Mouse (Mus musculus): ENCODE data around the gene Gsg1l2. TPM values are rescaled to one million over a fixed set of nuclear protein-coding genes. Genes with fewer than 3 reads are reported as not detected.
A peak's percentile ranks its signal among the peaks of the same experiment; 100 is the strongest.

The Gsg1l2 gene
- polyA plus RNA-seq, 1 experiment from 2014 or later, result not detected

GRCm38 (mm10) chr11:67771691-67772090 lies 2.7 kb upstream of the Gsg1l2 start:
- H3K36me3 ChIP-seq, result no peaks in the 10 kb centered on the region
- ATAC-seq (ENCODE audit: borderline replicate concordance, extremely low read depth, low FRiP score, low TSS enrichment), result no peak
- H3K9ac ChIP-seq, result no peak overlapping the region
- WGBS, result 56% methylated on average over 2 of the region's 2 CpGs
- H3K4me1 ChIP-seq, result no peaks in the 10 kb centered on the region
- H3K4me3 ChIP-seq, result no peak overlapping the region
- no peak overlapping the region for H3K27ac ChIP-seq
- H3K9me3 ChIP-seq, result no peaks in the 10 kb centered on the region
- H3K27me3 ChIP-seq, result no peaks in the 10 kb centered on the region
- H3K4me2 ChIP-seq, result no peak overlapping the region

GRCm38 (mm10) chr11:67772577-67772976 lies 1.8 kb upstream of the Gsg1l2 start:
- Histone ChIP-seq H3K4me3 (no peak overlapping the region), H3K9ac (no peak overlapping the region), H3K36me3 (no peaks in the 10 kb centered on the region), H3K4me2 (no peak overlapping the region), H3K4me1 (no peaks in the 10 kb centered on the region), H3K27me3 (no peaks in the 10 kb centered on the region), H3K27ac (no peak overlapping the region), H3K9me3 (no peaks in the 10 kb centered on the region)
- ATAC-seq (ENCODE audit: borderline replicate concordance, extremely low read depth, low FRiP score, low TSS enrichment), result no peak
- WGBS, result 12% methylated on average over 8 of the region's 8 CpGs

GRCm38 (mm10) chr11:67790182-67790581 lies 15.8 kb downstream of the Gsg1l2 start:
- H3K4me1 ChIP-seq, result no peaks in the 10 kb centered on the region
- no peak for ATAC-seq (ENCODE audit: borderline replicate concordance, extremely low read depth, low FRiP score, low TSS enrichment)
- no peaks in the 10 kb centered on the region for H3K27me3 ChIP-seq
- H3K36me3 ChIP-seq, result no peaks in the 10 kb centered on the region
- H3K9me3 ChIP-seq, result no peaks in the 10 kb centered on the region
- H3K4me3 ChIP-seq, result no peak overlapping the region
- no peak overlapping the region for H3K27ac ChIP-seq
- H3K9ac ChIP-seq, result no peak overlapping the region
- WGBS, result 65% methylated on average over 11 of the region's 11 CpGs
- no peak overlapping the region for H3K4me2 ChIP-seq

GRCm38 (mm10) chr11:67797931-67798330 lies 23.5 kb downstream of the Gsg1l2 start, which contains the start of gene Dhrs7c:
Gene Dhrs7c (plus strand): TSS chr11:67798187.
- Histone ChIP-seq H3K9ac (no peak within 1 kb of the TSS), H3K27me3 (no peaks in the 10 kb centered on the region), H3K4me3 (no peak within 1 kb of the TSS), H3K9me3 (no peaks in the 10 kb centered on the region), H3K36me3 (no peaks in the 10 kb centered on the region), H3K4me2 (no peak within 1 kb of the TSS), H3K27ac (no peak within 1 kb of the TSS), H3K4me1 (no peaks in the 10 kb centered on the region)
- ATAC-seq (ENCODE audit: borderline replicate concordance, extremely low read depth, low FRiP score, low TSS enrichment), result no peak
- WGBS, result 66% methylated on average over 7 of the region's 7 CpGs

GRCm38 (mm10) chr11:67800130-67800723 lies 25.8 kb downstream of the Gsg1l2 start:
- H3K4me3 ChIP-seq, result no peak overlapping the region

GRCm38 (mm10) chr11:67801169-67801568 lies 26.8 kb downstream of the Gsg1l2 start:
- no peak overlapping the region for H3K9ac ChIP-seq
- H3K27me3 ChIP-seq, result no peaks in the 10 kb centered on the region
- 54% methylated on average over 8 of the region's 8 CpGs for WGBS
- no peaks in the 10 kb centered on the region for H3K36me3 ChIP-seq
- no peak overlapping the region for H3K27ac ChIP-seq
- no peak overlapping the region for H3K4me2 ChIP-seq
- H3K4me1 ChIP-seq, result no peaks in the 10 kb centered on the region
- H3K4me3 ChIP-seq, result no peak overlapping the region
- no peak for ATAC-seq (ENCODE audit: borderline replicate concordance, extremely low read depth, low FRiP score, low TSS enrichment)
- no peaks in the 10 kb centered on the region for H3K9me3 ChIP-seq

More at GRCm38 (mm10) chr11:67800130-67800723, 25.8 kb downstream of the Gsg1l2 start:
- Histone ChIP-seq H3K36me3 (no peaks in the 10 kb centered on the region), H3K27me3 (no peaks in the 10 kb centered on the region), H3K27ac (no peak overlapping the region), H3K9me3 (no peaks in the 10 kb centered on the region), H3K4me2 (no peak overlapping the region), H3K4me1 (no peaks in the 10 kb centered on the region), H3K9ac (no peak overlapping the region)
- no peak for ATAC-seq (ENCODE audit: borderline replicate concordance, extremely low read depth, low FRiP score, low TSS enrichment)

- Histone ChIP-seq H3K27ac (no peak overlapping the region), H3K27me3 (no peaks in the 10 kb centered on the region), H3K36me3 (no peaks in the 10 kb centered on the region), H3K4me3 (no peak overlapping the region), H3K9ac (no peak overlapping the region), H3K4me2 (no peak overlapping the region), H3K9me3 (no peaks in the 10 kb centered on the region), H3K4me1 (no peaks in the 10 kb centered on the region)
- ATAC-seq (ENCODE audit: borderline replicate concordance, extremely low read depth, low FRiP score, low TSS enrichment), result no peak
- WGBS, result 90% methylated on average over 1 of the region's 1 CpGs
Measured at GRCm38 (mm10) chr11:67805538-67805937, 31.1 kb downstream of the Gsg1l2 start.

GRCm38 (mm10) chr11:67806832-67807597 lies 32.6 kb downstream of the Gsg1l2 start:
- Histone ChIP-seq H3K9me3 (no peaks in the 10 kb centered on the region), H3K4me3 (no peak overlapping the region), H3K36me3 (no peaks in the 10 kb centered on the region), H3K27ac (no peak overlapping the region), H3K4me1 (no peaks in the 10 kb centered on the region), H3K27me3 (no peaks in the 10 kb centered on the region), H3K9ac (no peak overlapping the region), H3K4me2 (no peak overlapping the region)
- 68% methylated on average over 11 of the region's 11 CpGs for WGBS
- ATAC-seq (ENCODE audit: borderline replicate concordance, extremely low read depth, low FRiP score, low TSS enrichment), result no peak

- Histone ChIP-seq H3K4me3 (no peak overlapping the region), H3K9ac (no peak overlapping the region), H3K4me2 (no peak overlapping the region), H3K36me3 (no peaks in the 10 kb centered on the region), H3K27ac (no peak overlapping the region), H3K9me3 (no peaks in the 10 kb centered on the region), H3K4me1 (no peaks in the 10 kb centered on the region), H3K27me3 (no peaks in the 10 kb centered on the region)
- ATAC-seq (ENCODE audit: borderline replicate concordance, extremely low read depth, low FRiP score, low TSS enrichment), result no peak
- 75% methylated on average over 5 of the region's 5 CpGs for WGBS
Measured at GRCm38 (mm10) chr11:67808051-67808450, 33.6 kb downstream of the Gsg1l2 start.

GRCm38 (mm10) chr11:67811535-67811934 lies 37.1 kb downstream of the Gsg1l2 start:
- H3K9me3 ChIP-seq, result no peaks in the 10 kb centered on the region
- ATAC-seq (ENCODE audit: borderline replicate concordance, extremely low read depth, low FRiP score, low TSS enrichment), result no peak
- 65% methylated on average over 6 of the region's 6 CpGs for WGBS

GRCm38 (mm10) chr11:67819604-67820003 lies 45.2 kb downstream of the Gsg1l2 start:
- H3K4me1 ChIP-seq, result peaks cover 2% of the 10 kb centered on the region; the same call in 1 of the 2 replicates
- no peaks in the 10 kb centered on the region for H3K36me3 ChIP-seq
- no peaks in the 10 kb centered on the region for H3K9me3 ChIP-seq
- WGBS, result 8% methylated on average over 5 of the region's 5 CpGs
- no peak overlapping the region for H3K27ac ChIP-seq
- no peak for ATAC-seq (ENCODE audit: borderline replicate concordance, extremely low read depth, low FRiP score, low TSS enrichment)
- H3K4me3 ChIP-seq, result no peak overlapping the region
- H3K4me2 ChIP-seq, result peak overlapping the region; percentile 39
- no peaks in the 10 kb centered on the region for H3K27me3 ChIP-seq
- H3K9ac ChIP-seq, result no peak overlapping the region

More at GRCm38 (mm10) chr11:67811535-67811934, 37.1 kb downstream of the Gsg1l2 start:
- Histone ChIP-seq H3K4me1 (no peaks in the 10 kb centered on the region), H3K4me3 (no peak overlapping the region), H3K36me3 (no peaks in the 10 kb centered on the region), H3K27me3 (no peaks in the 10 kb centered on the region), H3K4me2 (no peak overlapping the region), H3K9ac (no peak overlapping the region), H3K27ac (no peak overlapping the region)

- WGBS, result 27% methylated on average over 4 of the region's 4 CpGs
- Histone ChIP-seq H3K4me3 (no peak overlapping the region), H3K4me1 (peaks cover 2% of the 10 kb centered on the region; the same call in 1 of the 2 replicates), H3K27me3 (no peaks in the 10 kb centered on the region), H3K9ac (no peak overlapping the region), H3K9me3 (no peaks in the 10 kb centered on the region), H3K4me2 (no peak overlapping the region), H3K27ac (no peak overlapping the region), H3K36me3 (no peaks in the 10 kb centered on the region)
- ATAC-seq (ENCODE audit: borderline replicate concordance, extremely low read depth, low FRiP score, low TSS enrichment), result no peak
Measured at GRCm38 (mm10) chr11:67820221-67820620, 45.8 kb downstream of the Gsg1l2 start.

All from lung, embryonic 15.5 days (tissue).